Mouse (Mus musculus): ENCODE data around the gene Pgm2l1.
"Not testable (repeated sequence)": the region's sequence is repeated elsewhere in the genome, so short reads cannot be mapped to it uniquely, and the experiment has no call there.

The Pgm2l1 gene

GRCm38 (mm10) chr7:100228957-100229356, 1.8 kb downstream of the Pgm2l1 start:
- no peak for DNase-seq

GRCm38 (mm10) chr7:100230646-100231045, 3.5 kb downstream of the Pgm2l1 start:
- no peak for DNase-seq

GRCm38 (mm10) chr7:100231661-100232060, 4.5 kb downstream of the Pgm2l1 start:
- no peak for DNase-seq

- DNase-seq: no peak
These were observed 6.5 kb downstream of the Pgm2l1 start for GRCm38 (mm10) chr7:100233681-100234080.

- DNase-seq: peak in 1 of 2 experiments; percentile 57
These were observed 7.2 kb downstream of the Pgm2l1 start for GRCm38 (mm10) chr7:100234264-100234885.

GRCm38 (mm10) chr7:100238271-100238670, 11.1 kb downstream of the Pgm2l1 start:
- no peak for DNase-seq

GRCm38 (mm10) chr7:100240601-100241000, 13.4 kb downstream of the Pgm2l1 start:
- no peak for DNase-seq

- no peak for DNase-seq
These were observed 15.8 kb downstream of the Pgm2l1 start for GRCm38 (mm10) chr7:100243007-100243406.

GRCm38 (mm10) chr7:100244225-100244624, 17.0 kb downstream of the Pgm2l1 start:
- DNase-seq: no peak

GRCm38 (mm10) chr7:100245176-100245575, 18.0 kb downstream of the Pgm2l1 start:
- DNase-seq: no peak

- DNase-seq: no peak
These were observed 23.5 kb downstream of the Pgm2l1 start for GRCm38 (mm10) chr7:100250667-100251066.

- DNase-seq: no peak
These were observed 35.2 kb downstream of the Pgm2l1 start for GRCm38 (mm10) chr7:100262350-100262749.

- not testable (repeated sequence) for DNase-seq
These were observed 37.7 kb downstream of the Pgm2l1 start for GRCm38 (mm10) chr7:100264934-100265333.

- no peak for DNase-seq
These were observed 45.2 kb downstream of the Pgm2l1 start for GRCm38 (mm10) chr7:100272369-100272768.

GRCm38 (mm10) chr7:100274507-100274906, 47.3 kb downstream of the Pgm2l1 start:
- no peak for DNase-seq

- no peak for DNase-seq
These were observed 49.2 kb downstream of the Pgm2l1 start for GRCm38 (mm10) chr7:100276397-100276796.

- peak in 1 of 2 experiments; percentile 48 for DNase-seq
These were observed 52.6 kb downstream of the Pgm2l1 start for GRCm38 (mm10) chr7:100279803-100280202.

GRCm38 (mm10) chr7:100281596-100281995, 54.4 kb downstream of the Pgm2l1 start:
- no peak for DNase-seq

- DNase-seq: no peak
These were observed 56.1 kb downstream of the Pgm2l1 start for GRCm38 (mm10) chr7:100283298-100283697.

- peak; percentile 53 to 65 for DNase-seq
These were observed 58.2 kb downstream of the Pgm2l1 start, which contains the start of gene P4ha3 for GRCm38 (mm10) chr7:100285383-100285782. P4ha3 (plus strand) TSS chr7:100285520.

- DNase-seq: peak; percentile 78 to 90
These were observed 60.8 kb downstream of the Pgm2l1 start for GRCm38 (mm10) chr7:100287748-100288578.

GRCm38 (mm10) chr7:100288622-100289021, 61.4 kb downstream of the Pgm2l1 start:
- peak; percentile 51 to 79 for DNase-seq

- DNase-seq: no peak
These were observed 66.4 kb downstream of the Pgm2l1 start for GRCm38 (mm10) chr7:100293546-100293945.

GRCm38 (mm10) chr7:100295745-100296144, 68.6 kb downstream of the Pgm2l1 start:
- no peak for DNase-seq

Measured in lung, postnatal 4 days (tissue).